Mouse (Mus musculus): ENCODE results near the gene Slc34a3. TPM values are rescaled to one million over a fixed set of nuclear protein-coding genes. Genes with fewer than 3 reads are reported as not detected.
A peak's percentile ranks its signal among the peaks of the same experiment; 100 is the strongest.

Slc34a3 gene
- total and polyA plus RNA-seq, 3 experiments = not detected

- no peak for TF ChIP-seq CTCF (IDR thresholded peaks at IDR 0.05)
- no peak for TF ChIP-seq EP300 (IDR thresholded peaks at IDR 0.05; ENCODE audit: insufficient read depth, low read depth, low read length)
- TF ChIP-seq POLR2A (IDR thresholded peaks at IDR 0.05; ENCODE audit: insufficient read depth, low read depth, low read length) = no peak
- WGBS = 79% methylated on average over 4 of the region's 4 CpGs
- Histone ChIP-seq H3K4me3 (no peak overlapping the region), H3K79me2 (replicated peaks; ENCODE audit: control insufficient read depth, insufficient read depth, low read length) (0 out of 2 replicates have a peak, but pooled peaks cover 2% of the 10 kb centered on the region), H3K27ac (no peak overlapping the region; the same call in 1 of the 2 replicates), H3K9ac (ENCODE audit: low read depth, low read length) (no peak overlapping the region), H3K4me1 (ENCODE audit: control insufficient read depth, insufficient read depth, low read length) (peaks cover 23% of the 10 kb centered on the region), H3K36me3 (ENCODE audit: control insufficient read depth, insufficient read depth, low read length) (no peaks in the 10 kb centered on the region), H3K27me3 (ENCODE audit: control insufficient read depth, insufficient read depth, low read length) (no peaks in the 10 kb centered on the region)
- no peak for DNase-seq
- intact Hi-C loops (cut with DNase I) = loop anchor here (2.0 kb wide), 1 partner anchor 73 kb away; no protein-coding TSS in a partner anchor
Observed at GRCm38 (mm10) chr2:25267746-25268309, 33.7 kb upstream of the Slc34a3 start.

- Histone ChIP-seq H3K27ac (peak overlapping the region; percentile 67), H3K4me1 (ENCODE audit: control insufficient read depth, insufficient read depth, low read length) (peaks cover 23% of the 10 kb centered on the region), H3K9ac (ENCODE audit: low read depth, low read length) (0 out of 2 replicates have a peak overlapping the region, but pooled peaks have one; percentile 10), H3K27me3 (ENCODE audit: control insufficient read depth, insufficient read depth, low read length) (no peaks in the 10 kb centered on the region), H3K4me3 (no peak overlapping the region), H3K36me3 (ENCODE audit: control insufficient read depth, insufficient read depth, low read length) (no peaks in the 10 kb centered on the region), H3K79me2 (replicated peaks; ENCODE audit: control insufficient read depth, insufficient read depth, low read length) (no peaks in the 10 kb centered on the region)
- TF ChIP-seq CTCF (IDR thresholded peaks at IDR 0.05) = no peak
- no peak for TF ChIP-seq POLR2A (IDR thresholded peaks at IDR 0.05; ENCODE audit: insufficient read depth, low read depth, low read length)
- no peak for TF ChIP-seq EP300 (IDR thresholded peaks at IDR 0.05; ENCODE audit: insufficient read depth, low read depth, low read length)
- intact Hi-C loops (cut with DNase I) = loop anchor here (2.0 kb wide), 1 partner anchor 72 kb away; no protein-coding TSS in a partner anchor
- no peak for DNase-seq
Observed at GRCm38 (mm10) chr2:25267241-25267640, 33.1 kb upstream of the Slc34a3 start.

DNA sequence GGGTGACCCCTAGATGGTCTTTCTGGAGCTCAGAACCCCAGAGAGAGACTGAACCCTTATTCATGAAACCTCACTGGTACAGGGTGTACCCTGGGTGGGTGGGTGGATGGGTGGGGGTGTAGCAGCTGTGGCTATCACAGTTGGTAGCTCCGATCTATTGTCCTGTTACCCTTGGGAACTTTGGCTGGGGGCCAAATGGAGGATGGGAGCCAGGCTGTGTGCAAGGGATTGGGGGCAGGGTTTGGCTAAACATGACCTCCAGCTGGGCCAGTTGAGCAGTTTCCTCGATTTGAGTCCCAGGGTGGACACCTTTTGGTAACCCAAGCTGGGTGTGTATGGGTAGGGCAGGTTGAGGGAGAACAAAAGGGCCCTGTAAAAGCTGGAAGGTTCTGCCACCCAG is 32.6 kb upstream of the Slc34a3 start:
- TF ChIP-seq EP300 (IDR thresholded peaks at IDR 0.05; ENCODE audit: insufficient read depth, low read depth, low read length) (no peak), POLR2A (IDR thresholded peaks at IDR 0.05; ENCODE audit: insufficient read depth, low read depth, low read length) (no peak), CTCF (IDR thresholded peaks at IDR 0.05) (no peak)
- H3K4me3 ChIP-seq = no peak overlapping the region
- no peaks in the 10 kb centered on the region for H3K36me3 ChIP-seq (ENCODE audit: control insufficient read depth, insufficient read depth, low read length)
- intact Hi-C loops (cut with DNase I) = loop anchor here (2.0 kb wide), 1 partner anchor 72 kb away; no protein-coding TSS in a partner anchor
- DNase-seq = peak; percentile 55 to 67
- H3K79me2 ChIP-seq (replicated peaks; ENCODE audit: control insufficient read depth, insufficient read depth, low read length) = no peaks in the 10 kb centered on the region
- no peak overlapping the region for H3K9ac ChIP-seq (ENCODE audit: low read depth, low read length)
- H3K27me3 ChIP-seq (ENCODE audit: control insufficient read depth, insufficient read depth, low read length) = no peaks in the 10 kb centered on the region
- H3K4me1 ChIP-seq (ENCODE audit: control insufficient read depth, insufficient read depth, low read length) = peaks cover 23% of the 10 kb centered on the region
- peak overlapping the region; percentile 67 for H3K27ac ChIP-seq
- 16% methylated on average over 2 of the region's 2 CpGs for WGBS

DNA sequence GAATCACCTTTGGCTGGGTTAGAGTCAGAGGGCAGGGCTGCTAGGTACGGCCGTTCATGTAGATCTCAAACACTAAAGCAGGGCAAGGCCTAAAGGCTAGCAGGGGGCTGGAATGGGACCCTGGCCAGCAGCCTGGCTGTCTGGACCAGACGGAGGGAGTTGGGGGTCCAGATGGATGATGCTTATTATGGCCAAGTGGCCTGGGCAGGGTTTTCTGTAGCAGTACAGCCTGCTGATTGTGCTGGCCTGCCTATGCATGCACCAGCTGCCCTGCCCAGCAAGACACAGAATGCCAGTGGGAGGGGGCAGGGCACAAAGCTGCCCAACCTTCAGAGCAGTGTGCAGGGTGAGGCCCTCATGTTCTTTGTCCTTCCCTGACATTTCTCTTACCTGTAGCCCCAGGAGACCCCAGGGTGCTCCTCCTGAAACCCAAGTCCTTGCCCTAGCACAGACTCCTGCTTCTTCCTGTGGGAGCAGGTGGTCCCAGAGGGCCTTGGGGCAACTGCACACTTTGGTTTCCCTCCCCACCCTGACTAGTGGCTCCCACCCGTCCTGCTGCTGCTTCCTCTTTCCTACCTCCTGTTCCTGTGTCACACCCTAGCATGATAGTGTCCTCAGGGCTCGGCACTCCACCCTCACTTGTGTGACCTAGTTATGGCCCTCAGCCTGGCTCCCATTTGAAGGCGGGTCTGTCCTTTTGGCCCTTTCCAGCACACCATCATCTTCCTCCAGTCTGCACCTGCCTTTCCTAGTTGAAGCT is 31.9 kb upstream of the Slc34a3 start:
- no peaks in the 10 kb centered on the region for H3K36me3 ChIP-seq (ENCODE audit: control insufficient read depth, insufficient read depth, low read length)
- H3K27me3 ChIP-seq (ENCODE audit: control insufficient read depth, insufficient read depth, low read length) = no peaks in the 10 kb centered on the region
- peak; percentile 61 to 66 for DNase-seq
- H3K4me1 ChIP-seq (ENCODE audit: control insufficient read depth, insufficient read depth, low read length) = peaks cover 20% of the 10 kb centered on the region
- intact Hi-C loops (cut with DNase I) = loop anchor here (2.0 kb wide), 1 partner anchor 71 kb away; no protein-coding TSS in a partner anchor
- no peaks in the 10 kb centered on the region for H3K79me2 ChIP-seq (replicated peaks; ENCODE audit: control insufficient read depth, insufficient read depth, low read length)
- peak overlapping the region; percentile 22; the same call in 1 of the 2 replicates for H3K4me3 ChIP-seq
- H3K9ac ChIP-seq (ENCODE audit: low read depth, low read length) = no peak overlapping the region
- 43% methylated on average over 6 of the region's 6 CpGs for WGBS
- H3K27ac ChIP-seq = peak overlapping the region; percentile 67
- no peak for TF ChIP-seq CTCF (IDR thresholded peaks at IDR 0.05)
- no peak for TF ChIP-seq POLR2A (IDR thresholded peaks at IDR 0.05; ENCODE audit: insufficient read depth, low read depth, low read length)
- peak; percentile 74 for TF ChIP-seq EP300 (IDR thresholded peaks at IDR 0.05; ENCODE audit: insufficient read depth, low read depth, low read length)

DNA sequence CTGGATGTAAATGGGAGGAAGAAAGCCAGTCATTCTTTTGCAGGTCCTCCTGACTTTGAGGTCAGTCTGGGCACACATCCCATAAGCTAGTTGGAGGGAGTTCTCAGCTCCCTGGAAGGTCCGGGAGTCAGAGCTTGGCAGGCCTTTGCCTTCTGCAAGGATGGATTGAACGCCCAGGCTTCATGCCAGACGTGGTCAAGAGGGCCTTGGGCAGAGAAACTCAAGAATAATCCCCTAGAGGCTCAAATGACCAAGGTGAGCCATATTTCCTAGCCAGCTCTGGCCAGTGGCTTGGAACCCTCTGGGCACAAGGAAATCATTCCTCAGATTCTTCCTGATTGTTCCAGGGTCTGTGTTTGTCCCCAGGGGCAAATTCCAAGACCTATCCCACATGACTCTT is 30.7 kb upstream of the Slc34a3 start:
- Histone ChIP-seq H3K79me2 (replicated peaks; ENCODE audit: control insufficient read depth, insufficient read depth, low read length) (no peaks in the 10 kb centered on the region), H3K4me1 (ENCODE audit: control insufficient read depth, insufficient read depth, low read length) (peaks cover 20% of the 10 kb centered on the region), H3K4me3 (no peak overlapping the region), H3K36me3 (ENCODE audit: control insufficient read depth, insufficient read depth, low read length) (no peaks in the 10 kb centered on the region), H3K9ac (ENCODE audit: low read depth, low read length) (no peak overlapping the region), H3K27me3 (ENCODE audit: control insufficient read depth, insufficient read depth, low read length) (no peaks in the 10 kb centered on the region), H3K27ac (peak overlapping the region; percentile 67)
- intact Hi-C loops (cut with DNase I) = no loop called here
- no peak for TF ChIP-seq EP300 (IDR thresholded peaks at IDR 0.05; ENCODE audit: insufficient read depth, low read depth, low read length)
- TF ChIP-seq POLR2A (IDR thresholded peaks at IDR 0.05; ENCODE audit: insufficient read depth, low read depth, low read length) = no peak
- no peak for TF ChIP-seq CTCF (IDR thresholded peaks at IDR 0.05)
- no peak for DNase-seq
- WGBS = 59% methylated on average over 3 of the region's 3 CpGs

DNA sequence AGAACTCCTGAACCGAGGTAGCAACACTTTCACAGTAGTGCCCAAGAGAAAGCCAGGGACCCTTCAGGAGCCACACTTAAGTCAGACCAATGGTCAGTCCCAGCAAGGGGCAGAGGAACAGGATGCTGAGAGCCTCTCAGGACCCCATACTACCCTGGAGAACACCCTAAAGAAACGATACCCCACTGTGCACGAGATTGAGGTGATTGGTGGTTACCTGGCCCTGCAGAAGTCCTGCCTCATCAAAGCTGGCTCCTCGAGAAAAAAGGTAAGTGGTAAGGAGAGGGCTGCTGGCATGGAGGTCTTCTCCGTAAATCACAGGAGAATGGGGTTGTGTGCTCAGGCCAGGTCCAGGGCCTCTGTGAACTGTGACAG is 30.1 kb upstream of the Slc34a3 start:
- Histone ChIP-seq H3K79me2 (replicated peaks; ENCODE audit: control insufficient read depth, insufficient read depth, low read length) (no peaks in the 10 kb centered on the region), H3K36me3 (ENCODE audit: control insufficient read depth, insufficient read depth, low read length) (no peaks in the 10 kb centered on the region), H3K4me1 (ENCODE audit: control insufficient read depth, insufficient read depth, low read length) (peaks cover 20% of the 10 kb centered on the region), H3K27ac (no peak overlapping the region; the same call in 1 of the 2 replicates), H3K4me3 (no peak overlapping the region), H3K27me3 (ENCODE audit: control insufficient read depth, insufficient read depth, low read length) (no peaks in the 10 kb centered on the region), H3K9ac (ENCODE audit: low read depth, low read length) (no peak overlapping the region)
- intact Hi-C loops (cut with DNase I) = no loop called here
- DNase-seq = no peak
- 80% methylated on average over 5 of the region's 5 CpGs for WGBS
- TF ChIP-seq CTCF (IDR thresholded peaks at IDR 0.05) (no peak), POLR2A (IDR thresholded peaks at IDR 0.05; ENCODE audit: insufficient read depth, low read depth, low read length) (no peak), EP300 (IDR thresholded peaks at IDR 0.05; ENCODE audit: insufficient read depth, low read depth, low read length) (no peak)
